Mouse (Mus musculus): ENCODE data around the gene Dpagt1. TPM values are rescaled to one million over a fixed set of nuclear protein-coding genes. Genes with fewer than 3 reads are reported as not detected.
A peak's percentile ranks its signal among the peaks of the same experiment; 100 is the strongest.

The Dpagt1 gene
- polyA plus RNA-seq, 1 experiment, result 0.15 TPM

DNA sequence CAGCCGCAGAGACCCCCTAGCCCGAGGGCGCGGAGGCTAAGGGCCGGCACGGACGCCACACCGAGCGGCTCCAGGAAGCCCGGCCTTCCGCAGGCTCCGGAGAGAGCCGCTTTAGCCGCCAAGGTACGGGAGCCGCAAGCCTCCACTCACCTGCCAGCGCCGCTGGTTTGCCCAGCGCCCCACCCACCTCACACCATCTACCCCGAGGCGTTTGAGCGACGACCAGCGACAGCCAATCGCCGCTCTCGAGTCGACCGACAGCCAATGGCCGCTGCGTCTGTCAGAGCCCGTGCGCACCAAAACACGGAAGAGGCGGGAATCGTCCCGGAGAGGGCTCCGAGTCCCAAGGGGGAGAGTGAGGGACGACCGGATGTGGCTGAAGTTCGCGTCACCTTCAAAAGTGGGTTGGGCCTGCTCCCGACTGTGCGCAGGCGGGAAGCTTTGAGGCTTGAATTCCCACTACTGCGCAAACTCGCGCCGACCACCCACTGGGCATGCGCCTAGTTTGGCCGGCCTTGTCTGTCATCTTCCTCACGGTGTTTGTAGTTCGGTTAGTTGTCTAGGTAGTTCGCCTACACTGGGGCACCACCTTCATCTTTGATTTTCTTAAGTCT is 20.2 kb upstream of the Dpagt1 start, which contains the start of gene Hinfp:
TSS of gene Hinfp (minus strand) at position 206 of the 614 bp plus-strand sequence.
- H3K4me1 ChIP-seq (ENCODE audit: control insufficient read depth), result peaks cover 47% of the 10 kb centered on the region
- H3K36me3 ChIP-seq (ENCODE audit: control insufficient read depth), result peaks cover 64% of the 10 kb centered on the region
- peak within 1 kb of the TSS; percentile 97 for H3K4me3 ChIP-seq (replicated peaks)
- no peaks in the 10 kb centered on the region for H3K9me3 ChIP-seq (ENCODE audit: control insufficient read depth, low read length)
- H3K27me3 ChIP-seq (ENCODE audit: control insufficient read depth), result no peaks in the 10 kb centered on the region
- TF ChIP-seq GATA1 (IDR thresholded peaks at IDR 0.05; ENCODE audit: low read length), result no peak
- TF ChIP-seq TAL1 (IDR thresholded peaks at IDR 0.05; ENCODE audit: low read length), result no peak

DNA sequence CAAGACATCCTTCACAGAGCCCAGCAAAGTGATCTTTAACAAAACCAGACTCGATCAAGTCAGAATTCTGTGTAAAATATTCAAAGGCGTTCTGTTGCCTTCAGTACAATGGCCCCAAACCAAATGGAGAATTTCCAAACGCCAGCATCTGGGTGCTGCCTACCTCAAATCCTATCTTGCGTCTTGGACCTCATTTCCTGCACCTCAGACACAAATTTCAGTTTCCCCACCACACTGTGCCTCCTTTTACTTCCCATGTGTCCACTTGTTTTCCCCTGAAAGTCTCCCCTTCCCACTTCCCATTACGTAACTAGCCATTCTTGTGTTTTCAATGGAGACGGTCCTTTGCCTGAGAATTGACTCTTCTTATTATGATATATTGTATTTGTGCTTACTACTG is 19.3 kb upstream of the Dpagt1 start:
- Histone ChIP-seq H3K4me1 (ENCODE audit: control insufficient read depth) (peaks cover 51% of the 10 kb centered on the region), H3K27me3 (ENCODE audit: control insufficient read depth) (no peaks in the 10 kb centered on the region), H3K9me3 (ENCODE audit: control insufficient read depth, low read length) (no peaks in the 10 kb centered on the region), H3K4me3 (replicated peaks) (peak overlapping the region; percentile 26), H3K36me3 (ENCODE audit: control insufficient read depth) (peaks cover 64% of the 10 kb centered on the region)
- TF ChIP-seq TAL1 (IDR thresholded peaks at IDR 0.05; ENCODE audit: low read length) (no peak), GATA1 (IDR thresholded peaks at IDR 0.05; ENCODE audit: low read length) (no peak)

DNA sequence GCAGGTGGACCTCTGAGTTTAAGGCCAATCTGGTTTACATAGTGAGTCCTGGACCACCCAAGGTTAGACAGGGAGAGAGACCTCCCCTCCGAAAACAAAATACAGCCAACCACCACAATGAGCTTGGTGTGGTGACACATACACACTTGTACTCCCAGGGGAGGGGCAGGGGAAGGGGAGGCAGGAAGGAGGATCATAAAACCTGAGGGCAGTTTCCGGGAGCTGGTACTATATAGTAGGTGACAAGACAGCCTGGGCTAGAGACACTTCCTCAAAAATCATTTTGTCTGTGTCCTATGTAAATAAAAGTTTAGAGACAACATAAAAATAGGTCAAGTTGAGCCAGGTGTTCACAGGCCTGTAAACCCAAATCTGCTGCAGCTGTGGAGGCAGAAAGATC is 18.6 kb upstream of the Dpagt1 start:
- H3K36me3 ChIP-seq (ENCODE audit: control insufficient read depth), result peaks cover 63% of the 10 kb centered on the region
- no peak overlapping the region for H3K4me3 ChIP-seq (replicated peaks)
- no peaks in the 10 kb centered on the region for H3K9me3 ChIP-seq (ENCODE audit: control insufficient read depth, low read length)
- TF ChIP-seq TAL1 (IDR thresholded peaks at IDR 0.05; ENCODE audit: low read length) (no peak), GATA1 (IDR thresholded peaks at IDR 0.05; ENCODE audit: low read length) (no peak)
- H3K27me3 ChIP-seq (ENCODE audit: control insufficient read depth), result no peaks in the 10 kb centered on the region
- H3K4me1 ChIP-seq (ENCODE audit: control insufficient read depth), result peaks cover 52% of the 10 kb centered on the region

DNA sequence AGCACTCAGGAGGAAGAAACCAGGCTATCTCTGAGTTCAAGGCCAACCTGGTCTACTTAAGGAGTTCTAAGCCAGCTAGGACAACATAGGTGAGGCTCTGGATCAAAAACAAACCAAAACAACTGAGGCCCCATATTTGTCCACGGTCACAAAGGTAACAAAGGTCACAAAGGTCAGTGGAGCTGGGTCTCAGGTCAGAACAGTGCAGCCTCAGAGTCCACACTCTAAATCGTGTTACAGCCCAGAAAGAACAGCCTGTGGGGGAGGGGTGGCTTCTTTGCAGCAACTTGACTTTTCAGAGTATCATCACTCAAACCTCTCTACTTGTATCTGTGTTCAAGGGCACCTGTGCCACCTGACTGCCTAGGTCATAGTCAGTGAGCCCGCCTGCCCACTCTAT is 16.1 kb upstream of the Dpagt1 start:
- Histone ChIP-seq H3K9me3 (ENCODE audit: control insufficient read depth, low read length) (no peaks in the 10 kb centered on the region), H3K4me3 (replicated peaks) (no peak overlapping the region), H3K36me3 (ENCODE audit: control insufficient read depth) (peaks cover 67% of the 10 kb centered on the region), H3K27me3 (ENCODE audit: control insufficient read depth) (no peaks in the 10 kb centered on the region), H3K4me1 (ENCODE audit: control insufficient read depth) (peaks cover 38% of the 10 kb centered on the region)
- no peak for TF ChIP-seq GATA1 (IDR thresholded peaks at IDR 0.05; ENCODE audit: low read length)
- no peak for TF ChIP-seq TAL1 (IDR thresholded peaks at IDR 0.05; ENCODE audit: low read length)

- H3K9me3 ChIP-seq (ENCODE audit: control insufficient read depth, low read length), result no peaks in the 10 kb centered on the region
- no peak overlapping the region for H3K4me3 ChIP-seq (replicated peaks)
- no peaks in the 10 kb centered on the region for H3K27me3 ChIP-seq (ENCODE audit: control insufficient read depth)
- TF ChIP-seq TAL1 (IDR thresholded peaks at IDR 0.05; ENCODE audit: low read length) (no peak), GATA1 (IDR thresholded peaks at IDR 0.05; ENCODE audit: low read length) (no peak)
- peaks cover 77% of the 10 kb centered on the region for H3K36me3 ChIP-seq (ENCODE audit: control insufficient read depth)
- H3K4me1 ChIP-seq (ENCODE audit: control insufficient read depth), result peaks cover 37% of the 10 kb centered on the region
Measured at GRCm38 (mm10) chr9:44310750-44311135, 15.1 kb upstream of the Dpagt1 start.

DNA sequence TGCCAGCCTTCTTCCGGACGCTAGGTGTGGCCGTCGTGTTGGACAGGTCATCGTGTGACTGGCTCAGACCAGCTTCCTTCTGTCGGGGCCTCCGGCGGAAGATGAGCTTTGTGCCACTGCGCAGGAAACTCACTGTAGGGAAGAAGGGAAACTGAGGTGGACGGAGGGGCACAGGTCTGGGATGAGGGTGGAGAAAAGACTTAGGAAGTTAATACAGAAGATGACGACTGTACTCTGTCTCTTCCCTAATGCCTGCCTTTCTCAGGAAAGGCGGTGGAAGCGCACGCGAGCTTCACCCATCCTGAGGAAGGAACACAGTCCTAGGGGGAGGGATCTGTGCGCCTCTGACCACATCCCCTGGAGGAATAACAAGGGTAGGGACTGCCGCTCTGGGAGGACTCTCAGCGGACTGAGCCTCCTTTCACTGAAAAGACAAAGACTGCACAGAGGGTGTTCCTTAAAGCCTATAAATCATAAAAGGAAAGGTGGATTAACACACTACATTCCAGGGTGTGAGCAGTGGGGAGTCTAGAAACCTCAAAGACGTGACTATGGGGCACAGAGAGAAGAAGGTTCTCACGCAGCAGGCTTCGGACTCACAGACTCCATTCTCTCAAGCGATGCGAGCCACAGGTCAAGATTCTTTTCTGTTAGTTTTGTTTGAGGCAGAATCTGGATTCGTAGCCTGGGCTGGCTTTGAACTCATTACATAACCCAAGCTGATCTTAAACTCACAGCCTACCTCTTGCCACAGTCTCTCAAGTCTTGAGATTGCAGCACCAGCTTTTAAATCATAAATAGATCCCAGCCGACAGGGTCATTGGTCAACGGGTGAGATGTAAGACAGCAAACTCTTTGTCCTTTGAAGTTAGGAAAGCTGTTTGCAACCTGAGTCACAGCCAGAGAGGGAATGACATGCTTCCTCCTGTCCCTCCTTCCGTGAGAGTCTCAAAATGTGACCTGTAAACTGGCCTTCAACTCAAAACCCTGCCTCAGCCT is 14.4 kb upstream of the Dpagt1 start:
- TF ChIP-seq TAL1 (IDR thresholded peaks at IDR 0.05; ENCODE audit: low read length) (no peak), GATA1 (IDR thresholded peaks at IDR 0.05; ENCODE audit: low read length) (no peak)
- Histone ChIP-seq H3K27me3 (ENCODE audit: control insufficient read depth) (no peaks in the 10 kb centered on the region), H3K9me3 (ENCODE audit: control insufficient read depth, low read length) (no peaks in the 10 kb centered on the region), H3K4me1 (ENCODE audit: control insufficient read depth) (peaks cover 34% of the 10 kb centered on the region), H3K4me3 (replicated peaks) (no peak overlapping the region), H3K36me3 (ENCODE audit: control insufficient read depth) (peaks cover 84% of the 10 kb centered on the region)

GRCm38 (mm10) chr9:44313476-44314256 is 12.2 kb upstream of the Dpagt1 start:
- Histone ChIP-seq H3K36me3 (ENCODE audit: control insufficient read depth) (peaks cover 98% of the 10 kb centered on the region), H3K4me1 (ENCODE audit: control insufficient read depth) (peaks cover 46% of the 10 kb centered on the region), H3K27me3 (ENCODE audit: control insufficient read depth) (no peaks in the 10 kb centered on the region), H3K4me3 (replicated peaks) (no peak overlapping the region), H3K9me3 (ENCODE audit: control insufficient read depth, low read length) (no peaks in the 10 kb centered on the region)
- TF ChIP-seq GATA1 (IDR thresholded peaks at IDR 0.05; ENCODE audit: low read length), result no peak
- no peak for TF ChIP-seq TAL1 (IDR thresholded peaks at IDR 0.05; ENCODE audit: low read length)

DNA sequence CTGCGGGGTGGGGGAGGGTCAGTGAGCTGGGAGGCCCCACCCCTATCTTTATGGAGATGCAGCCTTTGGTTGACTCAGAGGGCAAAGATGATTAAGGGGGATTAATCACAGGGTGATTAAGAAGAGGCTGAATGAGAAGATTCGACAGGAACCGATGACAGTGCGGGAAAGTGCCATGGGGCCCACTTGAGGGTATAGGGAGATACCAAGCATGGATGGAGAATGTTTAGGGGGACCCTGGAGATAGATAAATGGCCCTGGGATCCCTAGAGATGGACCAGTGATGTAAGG is 11.6 kb upstream of the Dpagt1 start:
- no peaks in the 10 kb centered on the region for H3K27me3 ChIP-seq (ENCODE audit: control insufficient read depth)
- peaks cover 52% of the 10 kb centered on the region for H3K4me1 ChIP-seq (ENCODE audit: control insufficient read depth)
- H3K4me3 ChIP-seq (replicated peaks), result no peak overlapping the region
- no peaks in the 10 kb centered on the region for H3K9me3 ChIP-seq (ENCODE audit: control insufficient read depth, low read length)
- TF ChIP-seq TAL1 (IDR thresholded peaks at IDR 0.05; ENCODE audit: low read length) (no peak), GATA1 (IDR thresholded peaks at IDR 0.05; ENCODE audit: low read length) (no peak)
- peaks cover 95% of the 10 kb centered on the region for H3K36me3 ChIP-seq (ENCODE audit: control insufficient read depth)

GRCm38 (mm10) chr9:44314910-44315309 is 10.9 kb upstream of the Dpagt1 start:
- no peak for TF ChIP-seq GATA1 (IDR thresholded peaks at IDR 0.05; ENCODE audit: low read length)
- TF ChIP-seq TAL1 (IDR thresholded peaks at IDR 0.05; ENCODE audit: low read length), result no peak
- Histone ChIP-seq H3K4me3 (replicated peaks) (no peak overlapping the region), H3K9me3 (ENCODE audit: control insufficient read depth, low read length) (no peaks in the 10 kb centered on the region), H3K4me1 (ENCODE audit: control insufficient read depth) (peaks cover 52% of the 10 kb centered on the region), H3K36me3 (ENCODE audit: control insufficient read depth) (peaks cover 88% of the 10 kb centered on the region), H3K27me3 (ENCODE audit: control insufficient read depth) (no peaks in the 10 kb centered on the region)

Measured in erythroblast, embryonic 14.5 days (primary cell).